Mouse (Mus musculus) duodenum, adult 2 months (tissue): ENCODE data around the gene Iqschfp. TPM values are rescaled to one million over a fixed set of nuclear protein-coding genes. Genes with fewer than 3 reads are reported as not detected.

Source experiments
- polyA plus RNA-seq: library from polyadenylated mRNA; depleted of rRNA; stranded (reverse); fragments of >200 nt; gene quantifications from 2 replicates; pipeline ENCODE4 v1.2.3, GENCODE M21; 2012; ENCODE audit warnings: low replicate concordance; rRNA removed

Gene Iqschfp
- not detected in 2 replicates for polyA plus RNA-seq

GRCm38 (mm10) chr3:67892026-67892705 is at the start of gene Iqschfp, which contains the start of gene Iqcj:
Gene Iqschfp (plus strand): TSS chr3:67892232.
Gene Iqcj (plus strand): TSS chr3:67892220.

GRCm38 (mm10) chr3:68064731-68065130 is 172.7 kb downstream of the Iqschfp start, which contains the start of gene Schip1:
Gene Schip1 (plus strand): TSS chr3:68064802.

Other genes starting within 250 kb of the Iqschfp start
- not detected in 2 replicates for gene Iqcj, start within 50 bp of the Iqschfp start, polyA plus RNA-seq
- gene Schip1, start 172.6 kb downstream of the Iqschfp start, polyA plus RNA-seq: 2.8 and 3.3 TPM in 2 replicates